Mouse (Mus musculus): ENCODE measurements around the gene Isca1. TPM values are rescaled to one million over a fixed set of nuclear protein-coding genes. Genes with fewer than 3 reads are reported as not detected.
"Not testable (repeated sequence)": the region's sequence is repeated elsewhere in the genome, so short reads cannot be mapped to it uniquely, and the experiment has no call there.

The Isca1 gene
- polyA plus RNA-seq, 1 experiment from 2014 or later = 171 TPM

DNA sequence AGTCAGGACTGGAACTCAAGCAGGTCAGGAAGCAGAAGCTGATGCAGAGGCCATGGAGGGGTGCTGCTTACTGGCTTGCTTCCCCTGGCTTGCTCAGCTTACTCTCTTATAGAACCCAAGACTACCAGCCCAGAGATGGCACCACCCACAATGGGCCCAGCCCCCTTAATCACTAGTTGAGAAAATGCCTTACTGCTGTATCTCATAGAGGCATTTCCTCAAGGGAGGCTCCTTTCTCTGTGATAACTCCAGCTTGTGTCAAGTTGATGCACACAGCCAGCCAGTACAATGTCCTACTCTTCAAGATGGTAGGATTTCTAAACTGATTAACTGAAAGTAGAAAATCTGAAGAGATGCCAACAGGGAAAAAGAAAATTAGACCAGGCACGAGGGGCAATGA lies 47.5 kb downstream of the Isca1 start:
- WGBS = 77% methylated on average over 1 of the region's 1 CpGs
- H3K4me1 ChIP-seq = peaks cover 16% of the 10 kb centered on the region
- not testable (repeated sequence) for H3K4me3 ChIP-seq (replicated peaks); H3K36me3 ChIP-seq; H3K9ac ChIP-seq (replicated peaks); H3K9me3 ChIP-seq (replicated peaks); H3K4me2 ChIP-seq; H3K27ac ChIP-seq (replicated peaks); ATAC-seq (ENCODE audit: low FRiP score); H3K27me3 ChIP-seq (replicated peaks)

- Histone ChIP-seq H3K27ac (replicated peaks) (no peak overlapping the region), H3K4me1 (peaks cover 5% of the 10 kb centered on the region), H3K27me3 (replicated peaks) (no peaks in the 10 kb centered on the region), H3K36me3 (no peaks in the 10 kb centered on the region), H3K4me3 (replicated peaks) (no peak overlapping the region), H3K9me3 (replicated peaks) (no peaks in the 10 kb centered on the region), H3K4me2 (no peak overlapping the region), H3K9ac (replicated peaks) (no peak overlapping the region)
- 83% methylated on average over 1 of the region's 1 CpGs for WGBS
- no peak for ATAC-seq (ENCODE audit: low FRiP score)
Measured at GRCm38 (mm10) chr13:59719475-59719874, 50.1 kb downstream of the Isca1 start.

- not testable (repeated sequence) for ATAC-seq (ENCODE audit: low FRiP score); H3K4me2 ChIP-seq; H3K4me3 ChIP-seq (replicated peaks); H3K9me3 ChIP-seq (replicated peaks); H3K36me3 ChIP-seq; H3K4me1 ChIP-seq; H3K27ac ChIP-seq (replicated peaks); H3K9ac ChIP-seq (replicated peaks); H3K27me3 ChIP-seq (replicated peaks)
- WGBS = 36% methylated on average over 6 of the region's 6 CpGs
Measured at GRCm38 (mm10) chr13:59718857-59719440, 50.7 kb downstream of the Isca1 start.

DNA sequence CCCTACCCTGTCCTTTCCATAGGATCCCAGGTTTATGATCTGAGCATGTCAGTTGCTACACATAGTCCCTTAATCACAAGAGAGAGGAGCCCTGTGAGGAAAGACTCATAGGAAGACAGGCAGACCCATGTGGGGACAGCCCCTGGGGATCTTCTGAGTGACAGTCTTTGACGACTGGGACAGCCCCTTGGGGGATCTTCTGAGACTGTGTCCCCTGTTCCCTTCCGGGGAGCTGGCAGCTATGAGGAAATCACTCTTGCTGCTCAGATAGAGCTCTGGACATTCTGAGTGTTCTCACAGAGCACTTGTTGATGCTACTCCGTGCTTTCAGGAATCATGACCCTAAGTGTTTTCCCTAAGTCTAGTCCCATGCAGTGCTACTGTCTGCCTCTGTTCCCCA lies 55.9 kb downstream of the Isca1 start:
- ATAC-seq (ENCODE audit: low FRiP score) = no peak
- H3K4me3 ChIP-seq (replicated peaks) = no peak overlapping the region
- 39% methylated on average over 3 of the region's 3 CpGs for WGBS

DNA sequence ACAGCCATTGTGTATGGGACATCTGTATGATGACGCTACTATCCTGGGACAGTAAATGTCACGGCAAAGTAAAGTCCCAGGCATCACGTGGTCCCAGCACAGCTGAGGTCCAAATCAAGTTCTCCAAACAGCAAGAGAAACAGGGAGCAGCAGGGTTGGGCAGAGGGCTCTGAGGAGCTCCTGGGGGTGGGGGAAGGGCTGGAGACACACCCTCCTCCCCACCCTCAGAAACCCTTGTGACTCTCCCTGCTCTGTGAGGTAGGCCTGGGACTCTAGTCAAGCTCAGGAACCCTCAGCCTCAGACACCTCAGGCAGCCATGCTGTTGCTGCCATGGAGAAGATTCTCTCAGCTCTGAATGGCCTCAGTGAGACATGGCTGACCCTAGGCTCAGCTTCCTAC lies 57.6 kb downstream of the Isca1 start, which contains the start of gene Spata31d1b:
Gene Spata31d1b, plus strand, starts transcription at position 301 of the 400 bp plus-strand sequence.
- not testable (repeated sequence) for H3K27ac ChIP-seq (replicated peaks); H3K4me3 ChIP-seq (replicated peaks); H3K9ac ChIP-seq (replicated peaks); H3K36me3 ChIP-seq; H3K9me3 ChIP-seq (replicated peaks); H3K4me2 ChIP-seq; H3K4me1 ChIP-seq; ATAC-seq (ENCODE audit: low FRiP score); H3K27me3 ChIP-seq (replicated peaks)
- 76% methylated on average over 3 of the region's 3 CpGs for WGBS

More for the DNA sequence above, 55.9 kb downstream of the Isca1 start:
- H3K4me1 ChIP-seq = no peaks in the 10 kb centered on the region
- H3K4me2 ChIP-seq = no peak overlapping the region
- no peaks in the 10 kb centered on the region for H3K27me3 ChIP-seq (replicated peaks)
- no peaks in the 10 kb centered on the region for H3K9me3 ChIP-seq (replicated peaks)
- no peaks in the 10 kb centered on the region for H3K36me3 ChIP-seq
- H3K27ac ChIP-seq (replicated peaks) = no peak overlapping the region
- H3K9ac ChIP-seq (replicated peaks) = no peak overlapping the region

DNA sequence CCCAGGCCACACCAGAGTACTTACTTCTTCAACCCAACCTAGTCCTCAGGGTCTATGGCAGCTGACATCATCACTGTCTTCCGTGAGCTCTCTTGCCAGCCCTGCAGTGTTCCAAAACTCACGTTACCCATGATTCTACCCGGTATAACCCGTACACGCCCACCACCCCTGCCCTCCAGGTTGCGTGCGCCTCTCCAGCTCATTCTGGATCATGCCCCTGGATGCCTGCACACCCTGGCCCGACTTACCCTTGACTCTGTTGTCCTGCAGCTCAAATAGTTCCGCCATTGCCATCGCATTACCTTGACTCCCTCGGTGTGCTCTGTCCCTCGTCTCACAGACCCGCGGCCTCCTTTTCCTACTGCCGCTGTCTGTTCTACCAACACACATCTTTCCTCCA lies 59.4 kb downstream of the Isca1 start, which contains the start of gene Spata31d1a:
Gene Spata31d1a, minus strand, starts transcription at position 101 of the 400 bp plus-strand sequence.
- Histone ChIP-seq H3K27me3 (replicated peaks) (no peaks in the 10 kb centered on the region), H3K4me1 (no peaks in the 10 kb centered on the region), H3K9me3 (replicated peaks) (no peaks in the 10 kb centered on the region), H3K9ac (replicated peaks) (no peak within 1 kb of the TSS), H3K4me3 (replicated peaks) (no peak within 1 kb of the TSS), H3K4me2 (no peak within 1 kb of the TSS), H3K27ac (replicated peaks) (no peak within 1 kb of the TSS), H3K36me3 (no peaks in the 10 kb centered on the region)
- ATAC-seq (ENCODE audit: low FRiP score) = no peak
- WGBS = 92% methylated on average over 15 of the region's 15 CpGs

Other genes starting within 250 kb of the Isca1 start
- 67.4 and 72.5 TPM in 2 replicates for gene Agtpbp1, start 184.6 kb downstream of the Isca1 start, polyA plus RNA-seq (2015; fragmentation: Nextera tagmentation; extraction: Ambion mirVana)
- gene Naa35, start 184.6 kb downstream of the Isca1 start, polyA plus RNA-seq (2015; fragmentation: Nextera tagmentation; extraction: Ambion mirVana) = 123 and 131 TPM in 2 replicates
- 19.1 and 23.8 TPM in 2 replicates for gene Golm1, start 94.0 kb downstream of the Isca1 start, polyA plus RNA-seq (2015; fragmentation: Nextera tagmentation; extraction: Ambion mirVana)
- not detected in 2 replicates for gene 4921517D22Rik, start 75.7 kb downstream of the Isca1 start, polyA plus RNA-seq (2015; fragmentation: Nextera tagmentation; extraction: Ambion mirVana)
- gene Spata31d1a, start 59.5 kb downstream of the Isca1 start, polyA plus RNA-seq (2015; fragmentation: Nextera tagmentation; extraction: Ambion mirVana) = 0.03 and 0.13 TPM in 2 replicates
- gene Spata31d1b, start 57.5 kb downstream of the Isca1 start, polyA plus RNA-seq (2015; fragmentation: Nextera tagmentation; extraction: Ambion mirVana) = not detected in 2 replicates
- gene Spata31d1d, start 38.1 kb downstream of the Isca1 start, polyA plus RNA-seq (2015; fragmentation: Nextera tagmentation; extraction: Ambion mirVana) = not detected in 2 replicates
- gene 1700014D04Rik, start 23.1 kb downstream of the Isca1 start, polyA plus RNA-seq (2015; fragmentation: Nextera tagmentation; extraction: Ambion mirVana) = 0.14 and 0.22 TPM in 2 replicates
- not detected in 2 replicates for gene Gm49354, start 12.4 kb upstream of the Isca1 start, polyA plus RNA-seq (2015; fragmentation: Nextera tagmentation; extraction: Ambion mirVana)
- 41.7 and 46.3 TPM in 2 replicates for gene Tut7, start 53.3 kb upstream of the Isca1 start, polyA plus RNA-seq (2015; fragmentation: Nextera tagmentation; extraction: Ambion mirVana)